Mouse (Mus musculus) embryonic facial prominence, embryonic 13.5 days (tissue): ENCODE measurements around the gene Rnf10. TPM values are rescaled to one million over a fixed set of nuclear protein-coding genes. Genes with fewer than 3 reads are reported as not detected.
A peak's percentile ranks its signal among the peaks of the same experiment; 100 is the strongest.

Source experiments
- ATAC-seq: fragments of 200-750 bp; cut with Nextera tagmentation; 2 replicates; pipeline ENCODE4 v1.8.0; 2017; ENCODE audit warnings: low read depth; ENCODE audit not compliant: insufficient number of reproducible peaks, insufficient read depth, low FRiP score, low TSS enrichment
- H3K27ac ChIP-seq: fragments of 300-500 bp; sonication (generic); 2 replicates; pipeline ENCODE4 v1.5.1; 2015; ENCODE audit warnings: moderate library complexity, mild to moderate bottlenecking, inconsistent platforms
- H3K27me3 ChIP-seq: fragments of 300-500 bp; sonication (generic); 2 replicates; pipeline ENCODE4 v1.6.1; 2015; ENCODE audit warnings: mild to moderate bottlenecking, inconsistent platforms
- H3K36me3 ChIP-seq: fragments of 300-500 bp; sonication (generic); 2 replicates; pipeline ENCODE4 v1.6.1; 2015; ENCODE audit warnings: mild to moderate bottlenecking, inconsistent platforms
- H3K4me1 ChIP-seq: fragments of 300-500 bp; sonication (generic); 2 replicates; pipeline ENCODE4 v1.6.1; 2015; ENCODE audit warnings: inconsistent platforms
- H3K4me2 ChIP-seq: fragments of 300-500 bp; sonication (generic); 2 replicates; pipeline ENCODE4 v1.6.1; 2015; ENCODE audit warnings: moderate library complexity, mild to moderate bottlenecking, inconsistent platforms
- H3K4me3 ChIP-seq: fragments of 300-500 bp; sonication (generic); 2 replicates; pipeline ENCODE4 v1.5.1; 2015; ENCODE audit warnings: mild to moderate bottlenecking, inconsistent platforms
- H3K9ac ChIP-seq: fragments of 300-500 bp; sonication (generic); 2 replicates; pipeline ENCODE4 v1.6.1; 2015; ENCODE audit warnings: mild to moderate bottlenecking, inconsistent platforms
- H3K9me3 ChIP-seq: fragments of 300-500 bp; sonication (generic); 2 replicates; pipeline ENCODE4 v1.6.1; 2016; ENCODE audit warnings: inconsistent platforms
- WGBS: fragments of 180-500 bp; shearing (Covaris S2); methylation state at CpG from one replicate; pipeline ENCODE4 v1.1.7; 2015; ENCODE audit warnings: mixed read lengths; 5-methylcytosine and 5-hydroxymethylcytosine counted together
- polyA plus RNA-seq: library from polyadenylated mRNA; unstranded; fragments of >200 nt; fragmentation: Nextera tagmentation; extraction: Ambion mirVana; gene quantifications from 2 replicates; pipeline ENCODE4 v1.2.1, GENCODE M21; 2015

The Rnf10 gene
- polyA plus RNA-seq, 1 experiment from 2014 or later: 136 TPM

GRCm38 (mm10) chr5:115191880-115192827 is 80.5 kb downstream of the Rnf10 start:
- Histone ChIP-seq H3K36me3 (no peaks in the 10 kb centered on the region), H3K4me2 (peak overlapping the region; percentile 100), H3K4me3 (peak overlapping the region; percentile 60), H3K27me3 (peaks cover 90% of the 10 kb centered on the region), H3K9ac (no peak overlapping the region), H3K9me3 (no peaks in the 10 kb centered on the region), H3K4me1 (peaks cover 38% of the 10 kb centered on the region), H3K27ac (no peak overlapping the region)
- no peak for ATAC-seq
- 6% methylated on average over 29 of the region's 29 CpGs for WGBS

Other genes starting within 250 kb of the Rnf10 start
- 44.5 TPM in 2 replicates for gene Gm10401, start 174.6 kb downstream of the Rnf10 start, polyA plus RNA-seq
- gene Acads, start 153.6 kb downstream of the Rnf10 start, polyA plus RNA-seq: 48.2 and 52.5 TPM in 2 replicates
- gene Unc119b, start 137.9 kb downstream of the Rnf10 start, polyA plus RNA-seq: 43.5 and 44.4 TPM in 2 replicates
- 73.4 and 79.0 TPM in 2 replicates for gene Mlec, start 114.7 kb downstream of the Rnf10 start, polyA plus RNA-seq
- 1.3 and 2.0 TPM in 2 replicates for gene Cabp1, start 78.5 kb downstream of the Rnf10 start, polyA plus RNA-seq
- gene Pop5, start 37.1 kb downstream of the Rnf10 start, polyA plus RNA-seq: 83.5 and 88.1 TPM in 2 replicates
- 42.5 and 43.2 TPM in 2 replicates for gene Coq5, start 6.8 kb upstream of the Rnf10 start, polyA plus RNA-seq
- gene Dynll1, start 28.1 kb upstream of the Rnf10 start, polyA plus RNA-seq: 1,732 and 1,829 TPM in 2 replicates
- gene Srsf9, start 54.3 kb upstream of the Rnf10 start, polyA plus RNA-seq: 343 and 378 TPM in 2 replicates
- 31.1 and 32.1 TPM in 2 replicates for gene Gatc, start 68.3 kb upstream of the Rnf10 start, polyA plus RNA-seq
- gene Triap1, start 68.3 kb upstream of the Rnf10 start, polyA plus RNA-seq: 58.0 and 64.4 TPM in 2 replicates
- gene Cox6a1, start 76.1 kb upstream of the Rnf10 start, polyA plus RNA-seq: 786 and 801 TPM in 2 replicates
- gene Msi1, start 156.7 kb upstream of the Rnf10 start, polyA plus RNA-seq: 22.3 and 23.9 TPM in 2 replicates
- gene Pla2g1b, start 193.4 kb upstream of the Rnf10 start, polyA plus RNA-seq: not detected in 2 replicates
- gene Sirt4, start 211.8 kb upstream of the Rnf10 start, polyA plus RNA-seq: 24.8 and 28.1 TPM in 2 replicates
- 39.6 and 44.2 TPM in 2 replicates for gene Pxn, start 233.8 kb upstream of the Rnf10 start, polyA plus RNA-seq